Mouse (Mus musculus) liver, embryonic 16.5 days (tissue): ENCODE measurements around the gene Agap2. TPM values are rescaled to one million over a fixed set of nuclear protein-coding genes. Genes with fewer than 3 reads are reported as not detected.

Experiments
- ATAC-seq: fragments of 200-750 bp; cut with Nextera tagmentation; 2 replicates; pipeline ENCODE4 v1.8.0; 2017; ENCODE audit warnings: low read depth, mild to moderate bottlenecking, moderate number of reproducible peaks, moderate library complexity
- H3K27ac ChIP-seq: fragments of 300-500 bp; sonication (generic); 2 replicates; pipeline ENCODE4 v1.5.1; 2014; ENCODE audit warnings: mild to moderate bottlenecking, low read length
- H3K27me3 ChIP-seq: fragments of 300-500 bp; sonication (generic); 2 replicates; pipeline ENCODE4 v1.6.1; 2014; ENCODE audit warnings: low read depth, low read length, mixed read lengths; ENCODE audit not compliant: control insufficient read depth, insufficient read depth
- H3K36me3 ChIP-seq: fragments of 300-500 bp; sonication (generic); 2 replicates; pipeline ENCODE4 v1.6.1; 2014; ENCODE audit warnings: mild to moderate bottlenecking; ENCODE audit not compliant: control insufficient read depth, insufficient read depth
- H3K4me1 ChIP-seq: fragments of 300-500 bp; sonication (generic); 2 replicates; pipeline ENCODE4 v1.6.1; 2014; ENCODE audit warnings: low read depth, low read length, mixed read lengths; ENCODE audit not compliant: control insufficient read depth
- H3K4me2 ChIP-seq: fragments of 300-500 bp; sonication (generic); 2 replicates; pipeline ENCODE4 v1.6.1; 2014; ENCODE audit warnings: low read depth, low read length, mixed read lengths
- H3K4me3 ChIP-seq: fragments of 300-500 bp; sonication (generic); 2 replicates; pipeline ENCODE4 v1.5.1; 2014; ENCODE audit warnings: low read depth, mild to moderate bottlenecking, low read length
- H3K9ac ChIP-seq: fragments of 300-500 bp; sonication (generic); 2 replicates; pipeline ENCODE4 v1.6.1; 2014; ENCODE audit warnings: low read depth, low read length
- H3K9me3 ChIP-seq: fragments of 300-500 bp; sonication (generic); replicated peaks from 2 replicates; pipeline ENCODE4 v1.6.1; 2016; ENCODE audit warnings: low read length; ENCODE audit not compliant: control insufficient read depth
- WGBS: fragments of 180-500 bp; shearing (Covaris S2); extraction: QIAGEN DNeasy Blood & Tissue Kit; methylation state at CpG from one replicate; pipeline ENCODE4 v1.1.7; 2014; ENCODE audit not compliant: insufficient replicate concordance; 5-methylcytosine and 5-hydroxymethylcytosine counted together
- polyA plus RNA-seq: library from polyadenylated mRNA; unstranded; fragments of >200 nt; fragmentation: Nextera tagmentation; extraction: Ambion mirVana; gene quantifications from 2 replicates; pipeline ENCODE4 v1.2.1, GENCODE M21; 2015

The Agap2 gene
- 0.71 and 1.2 TPM in 2 replicates for polyA plus RNA-seq

DNA sequence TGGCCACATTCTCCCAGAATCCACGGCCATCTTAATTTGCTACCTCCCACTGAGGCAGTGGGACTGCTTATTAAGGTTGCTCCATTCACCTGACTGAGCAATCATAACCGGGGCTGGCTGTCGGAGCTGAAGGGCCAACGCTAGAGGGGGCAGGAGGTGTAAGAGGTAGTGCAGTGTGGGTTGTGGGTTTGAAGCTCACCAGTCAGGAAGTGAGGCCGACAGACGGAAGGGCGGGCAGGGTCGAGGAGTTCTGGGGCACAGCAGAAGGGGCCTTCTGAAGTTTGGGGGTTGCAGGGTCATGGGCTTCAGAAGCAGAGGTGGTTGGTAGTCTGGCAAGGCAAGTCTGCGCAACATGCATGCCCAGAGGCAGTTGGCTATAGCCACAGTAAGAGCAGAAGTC is at the start of gene Agap2:
TSS of gene Agap2 (plus strand) at position 205 of the 400 bp plus-strand sequence.
- H3K27ac ChIP-seq, result no peak within 1 kb of the TSS
- H3K9me3 ChIP-seq, result no peaks in the 10 kb centered on the region
- peaks cover 15% of the 10 kb centered on the region for H3K27me3 ChIP-seq
- WGBS, result 11% methylated on average over 9 of the region's 9 CpGs
- H3K4me3 ChIP-seq, result peak within 1 kb of the TSS; percentile 33
- H3K9ac ChIP-seq, result no peak within 1 kb of the TSS; the same call in 1 of the 2 replicates
- H3K4me2 ChIP-seq, result peak within 1 kb of the TSS; percentile 33
- peaks cover 26% of the 10 kb centered on the region for H3K4me1 ChIP-seq
- no peaks in the 10 kb centered on the region for H3K36me3 ChIP-seq
- ATAC-seq, result no peak

GRCm38 (mm10) chr10:127030336-127031296 is 44.5 kb upstream of the Agap2 start, which contains the start of gene Tsfm:
Tsfm (minus strand) TSS chr10:127030840.
- Histone ChIP-seq H3K4me1 (peaks cover 6% of the 10 kb centered on the region; the same call in 1 of the 2 replicates), H3K4me2 (peak within 1 kb of the TSS; percentile 97), H3K27me3 (no peaks in the 10 kb centered on the region), H3K9me3 (no peaks in the 10 kb centered on the region), H3K36me3 (peaks cover 14% of the 10 kb centered on the region), H3K4me3 (peak within 1 kb of the TSS; percentile 89), H3K9ac (peak within 1 kb of the TSS; percentile 86), H3K27ac (peak within 1 kb of the TSS; percentile 46; the same call in 1 of the 2 replicates)
- ATAC-seq, result peak; percentile 89
- WGBS, result 5% methylated on average over 56 of the region's 56 CpGs

DNA sequence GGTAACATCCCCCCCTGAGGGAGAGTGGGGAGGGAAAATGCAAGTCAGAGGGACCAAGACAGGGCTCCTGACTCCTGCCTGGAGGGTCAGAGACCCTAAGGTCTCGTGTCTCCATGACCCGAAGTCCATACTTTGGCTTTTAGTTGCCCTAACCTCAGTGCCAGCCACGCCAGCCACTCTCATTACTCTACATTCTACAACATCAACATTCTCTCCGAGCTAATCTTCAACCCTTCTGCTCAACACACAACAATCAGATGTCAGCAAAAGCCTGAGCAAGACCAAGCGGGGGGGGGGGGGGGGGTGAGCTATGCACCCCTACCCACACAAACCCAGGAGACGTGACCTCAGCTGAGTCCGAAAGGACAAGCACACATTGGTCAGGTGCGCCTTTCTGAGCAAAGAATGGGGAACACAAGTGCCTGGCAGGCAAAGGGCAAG is 41.8 kb upstream of the Agap2 start:
- Histone ChIP-seq H3K27ac (no peak overlapping the region), H3K36me3 (no peaks in the 10 kb centered on the region), H3K4me3 (no peak overlapping the region), H3K27me3 (no peaks in the 10 kb centered on the region; the same call in 1 of the 2 replicates), H3K4me2 (no peak overlapping the region), H3K9ac (no peak overlapping the region), H3K9me3 (no peaks in the 10 kb centered on the region), H3K4me1 (peaks cover 6% of the 10 kb centered on the region; the same call in 1 of the 2 replicates)
- ATAC-seq, result no peak
- 57% methylated on average over 8 of the region's 8 CpGs for WGBS

DNA sequence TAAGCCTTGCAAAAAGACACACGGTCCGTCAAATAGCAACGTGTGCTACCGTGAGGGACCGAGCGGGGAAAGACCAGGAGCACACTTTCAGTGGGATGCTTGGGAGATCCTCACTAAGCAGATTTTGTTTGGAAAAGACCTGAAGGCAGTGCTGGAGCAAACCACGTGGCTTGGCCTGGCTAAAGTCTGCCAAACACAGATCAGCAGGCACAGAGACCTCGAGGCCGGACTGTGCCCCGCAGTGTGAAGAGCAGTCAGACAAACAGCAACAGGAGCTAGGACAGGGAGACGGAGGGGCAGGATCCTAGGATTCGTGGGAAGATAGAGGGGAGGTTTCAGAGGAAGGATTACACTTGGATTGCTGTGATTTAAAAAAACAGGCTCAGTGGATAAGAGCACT is 38.8 kb upstream of the Agap2 start:
- ATAC-seq, result peak; percentile 48; the same call in 1 of the 2 replicates
- Histone ChIP-seq H3K27me3 (peaks cover 25% of the 10 kb centered on the region), H3K4me1 (peaks cover 5% of the 10 kb centered on the region), H3K4me2 (no peak overlapping the region), H3K9ac (no peak overlapping the region), H3K27ac (no peak overlapping the region), H3K36me3 (no peaks in the 10 kb centered on the region), H3K4me3 (no peak overlapping the region), H3K9me3 (no peaks in the 10 kb centered on the region)
- WGBS, result 71% methylated on average over 12 of the region's 12 CpGs

GRCm38 (mm10) chr10:127037641-127038040 is 37.4 kb upstream of the Agap2 start:
- no peak overlapping the region for H3K4me2 ChIP-seq
- H3K9me3 ChIP-seq, result no peaks in the 10 kb centered on the region
- no peak overlapping the region for H3K27ac ChIP-seq
- H3K4me3 ChIP-seq, result no peak overlapping the region
- no peak overlapping the region for H3K9ac ChIP-seq
- H3K4me1 ChIP-seq, result peaks cover 13% of the 10 kb centered on the region
- H3K36me3 ChIP-seq, result no peaks in the 10 kb centered on the region
- whole genome bisulfite sequencing, result 65% methylated on average over 12 of the region's 12 CpGs
- ATAC-seq, result no peak
- H3K27me3 ChIP-seq, result peaks cover 28% of the 10 kb centered on the region

DNA sequence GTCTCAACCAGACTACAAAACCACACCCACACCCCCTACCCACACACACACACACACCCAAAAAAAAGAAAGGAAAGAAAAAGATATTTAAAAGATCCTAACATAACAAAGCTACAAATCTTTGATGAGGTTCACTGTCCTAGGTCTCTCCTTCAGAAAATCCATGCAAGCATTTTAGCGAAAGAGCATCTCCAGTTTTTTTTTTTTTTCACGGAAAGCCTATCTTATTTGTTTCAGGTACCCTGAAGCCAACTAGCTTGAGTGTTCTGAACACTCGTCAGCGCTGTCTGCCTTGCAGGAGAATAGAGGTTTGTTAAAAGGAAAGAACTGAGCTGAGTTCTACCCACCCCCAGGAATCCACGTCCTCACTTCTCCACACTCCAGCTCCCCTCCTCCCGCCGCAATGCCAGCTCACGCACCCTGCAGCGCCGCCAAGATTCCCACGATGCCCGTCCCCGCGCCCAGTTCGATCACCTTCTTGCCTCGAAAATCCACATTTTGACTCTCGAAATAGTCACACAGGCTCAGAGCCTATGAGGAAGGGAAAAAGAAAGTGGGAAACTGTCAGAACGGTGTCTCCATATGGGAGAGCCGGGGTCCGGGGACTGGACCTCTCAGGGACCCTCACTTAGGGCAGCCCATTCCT is 34.4 kb upstream of the Agap2 start:
- ATAC-seq, result no peak
- WGBS, result 1% methylated on average over 20 of the region's 20 CpGs
- H3K4me3 ChIP-seq, result peak overlapping the region; percentile 81
- H3K27ac ChIP-seq, result no peak overlapping the region
- H3K36me3 ChIP-seq, result no peaks in the 10 kb centered on the region
- H3K4me1 ChIP-seq, result peaks cover 17% of the 10 kb centered on the region
- H3K27me3 ChIP-seq, result peaks cover 28% of the 10 kb centered on the region
- H3K9ac ChIP-seq, result peak overlapping the region; percentile 63
- H3K4me2 ChIP-seq, result peak overlapping the region; percentile 93
- H3K9me3 ChIP-seq, result no peaks in the 10 kb centered on the region

GRCm38 (mm10) chr10:127041274-127041766 is 33.8 kb upstream of the Agap2 start, which contains the start of the genes Mettl1 and Eef1akmt3:
Mettl1 (plus strand) TSS chr10:127041414.
Eef1akmt3 (minus strand) TSS chr10:127041513.
- H3K4me2 ChIP-seq, result peak within 1 kb of the TSS; percentile 93
- peak; percentile 52 for ATAC-seq
- WGBS, result 1% methylated on average over 28 of the region's 28 CpGs
- peaks cover 17% of the 10 kb centered on the region for H3K4me1 ChIP-seq
- peak within 1 kb of the TSS; percentile 81 for H3K4me3 ChIP-seq
- H3K27me3 ChIP-seq, result peaks cover 28% of the 10 kb centered on the region
- H3K36me3 ChIP-seq, result no peaks in the 10 kb centered on the region
- H3K9ac ChIP-seq, result peak within 1 kb of the TSS; percentile 63
- no peaks in the 10 kb centered on the region for H3K9me3 ChIP-seq
- peak within 1 kb of the TSS; percentile 46; the same call in 1 of the 2 replicates for H3K27ac ChIP-seq

GRCm38 (mm10) chr10:127041774-127042338 is 33.2 kb upstream of the Agap2 start:
- peak overlapping the region; percentile 93 for H3K4me2 ChIP-seq
- H3K27me3 ChIP-seq, result peaks cover 28% of the 10 kb centered on the region
- H3K36me3 ChIP-seq, result no peaks in the 10 kb centered on the region
- H3K9me3 ChIP-seq, result no peaks in the 10 kb centered on the region
- ATAC-seq, result peak; percentile 82
- H3K4me3 ChIP-seq, result peak overlapping the region; percentile 81
- WGBS, result under 1% methylated on average over 44 of the region's 44 CpGs
- H3K4me1 ChIP-seq, result peaks cover 17% of the 10 kb centered on the region
- peak overlapping the region; percentile 63 for H3K9ac ChIP-seq
- H3K27ac ChIP-seq, result no peak overlapping the region
